Comparison of ENCODE assay signal across 8 mouse cellular contexts in the genomic region with DNA sequence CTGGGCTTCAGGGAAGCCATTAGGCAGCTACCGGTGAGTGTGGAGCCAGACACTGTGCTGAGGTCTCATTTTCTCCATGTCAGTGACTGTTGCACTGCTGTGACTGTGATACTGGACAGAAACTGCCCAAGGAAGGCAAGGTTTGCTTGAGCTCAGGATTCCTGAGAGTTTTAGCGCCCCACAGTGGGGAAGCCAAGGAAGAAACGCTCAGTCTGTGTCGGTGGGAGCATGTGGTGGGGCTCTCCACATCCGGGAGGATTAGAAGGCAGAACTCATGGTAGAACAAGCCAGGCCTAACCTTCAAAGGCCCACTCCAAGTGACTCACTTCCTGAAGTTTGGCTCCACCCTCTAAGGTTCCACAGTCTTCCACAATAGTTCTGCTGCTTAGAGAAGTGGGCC. TPM values are rescaled to one million over a fixed set of nuclear protein-coding genes. Genes with fewer than 3 reads are reported as not detected.
DNase-seq lines count a peak whose midpoint lies in the region; ATAC-seq and TF ChIP-seq lines count a peak whose summit lies in the region.

No protein-coding gene starts in this region.

- peak; percentile 67 for ATAC-seq in heart, postnatal 0 days (ENCODE audit: insufficient read depth, low read depth)
- peak; percentile 35; the same call in 1 of the 2 replicates for ATAC-seq in forebrain, embryonic 15.5 days (replicated peaks)
- ATAC-seq in monocyte, adult 5-6 weeks (replicated peaks; ENCODE audit: insufficient number of reproducible peaks, low FRiP score, low TSS enrichment, poor library complexity, severe bottlenecking) = peak; percentile 53; the same call in 1 of the 2 replicates

- 22% methylated on average over 5 of the region's 5 CpGs for WGBS in heart, postnatal 0 days
- 25% methylated on average over 5 of the region's 5 CpGs for WGBS in forebrain, embryonic 15.5 days

- peak; percentile 52 for TF ChIP-seq CTCF in heart, postnatal 0 days (IDR thresholded peaks at IDR 0.05; ENCODE audit: low read depth)
- peak; percentile 59; the same call in 1 of the 2 replicates for TF ChIP-seq CTCF in brain, embryonic 14.5 days (IDR thresholded peaks at IDR 0.05; ENCODE audit: borderline replicate concordance, extremely low read depth, insufficient read depth, insufficient read length)

- no peak overlapping the region for H3K27ac ChIP-seq in heart, postnatal 0 days (ENCODE audit: low read depth)
- no peak overlapping the region for H3K27ac ChIP-seq in forebrain, embryonic 15.5 days (replicated peaks)

- no peak for TF ChIP-seq EP300 in heart, postnatal 0 days (IDR thresholded peaks at IDR 0.05; ENCODE audit: low read depth)

- H3K36me3 ChIP-seq in heart, postnatal 0 days (replicated peaks; ENCODE audit: control insufficient read depth, insufficient read depth, low read length) = no peaks in the 10 kb centered on the region
- no peaks in the 10 kb centered on the region for H3K36me3 ChIP-seq in forebrain, embryonic 15.5 days

- H3K9ac ChIP-seq in heart, postnatal 0 days (replicated peaks; ENCODE audit: low read depth, low read length) = no peak overlapping the region
- no peak overlapping the region for H3K9ac ChIP-seq in forebrain, embryonic 15.5 days (replicated peaks)

- H3K9me3 ChIP-seq in heart, postnatal 0 days (replicated peaks; ENCODE audit: control insufficient read depth, low read length) = no peaks in the 10 kb centered on the region
- no peaks in the 10 kb centered on the region for H3K9me3 ChIP-seq in forebrain, embryonic 15.5 days

- no peak overlapping the region for H3K4me2 ChIP-seq in heart, postnatal 0 days (ENCODE audit: low read depth, low read length)
- H3K4me2 ChIP-seq in forebrain, embryonic 15.5 days (replicated peaks) = no peak overlapping the region

- TF ChIP-seq POLR2A in brain, embryonic 14.5 days (IDR thresholded peaks at IDR 0.05; ENCODE audit: borderline replicate concordance, extremely low read depth, insufficient read depth, insufficient read length, poor library complexity, severe bottlenecking) = no peak

- H3K4me1 ChIP-seq in heart, postnatal 0 days (ENCODE audit: control insufficient read depth, insufficient read depth) = no peaks in the 10 kb centered on the region
- H3K4me1 ChIP-seq in forebrain, embryonic 15.5 days = peaks cover 11% of the 10 kb centered on the region

- H3K27me3 ChIP-seq in heart, postnatal 0 days (ENCODE audit: control insufficient read depth, insufficient read depth, low read length) = no peaks in the 10 kb centered on the region
- H3K27me3 ChIP-seq in forebrain, embryonic 15.5 days = no peaks in the 10 kb centered on the region

- H3K4me3 ChIP-seq in heart, postnatal 0 days (ENCODE audit: low read depth, low read length) = no peak overlapping the region
- H3K4me3 ChIP-seq in forebrain, embryonic 15.5 days = no peak overlapping the region

- DNase-seq in heart, postnatal 0 days (ENCODE audit: low spot score) = peak; percentile 44
- DNase-seq in heart, adult 9 months (ENCODE audit: low spot score in 2 of 2) = no peak
- peak; percentile 40 to 42 for DNase-seq in B cell, adult 2 months
- peak; percentile 74 for DNase-seq in brain, embryonic 14.5 days (ENCODE audit: low read depth)
- peak; percentile 68 to 78 for DNase-seq in kidney, postnatal 25 days
- peak; percentile 18 for DNase-seq in yolk sac, embryonic 10.5 days (ENCODE audit: low spot score)

RNA-seq across cellular contexts. Expression of a gene that starts 55.6 kb away (rescaled TPM):
- 18.4 and 40.3 TPM in 2 replicates for total RNA-seq in heart, postnatal 0 days (2014; rRNA removed; ENCODE audit: low replicate concordance)
- 19.1 and 20.4 TPM in 2 replicates for polyA plus RNA-seq in heart, postnatal 0 days (2015; fragmentation: Nextera tagmentation; extraction: Ambion mirVana)
- polyA plus RNA-seq in brain, embryonic 14.5 days (2012; rRNA removed) = 53.9 and 61.9 TPM in 2 replicates
- 68.1 and 69.8 TPM in 2 replicates for polyA plus RNA-seq in forebrain, embryonic 15.5 days (2015; fragmentation: Nextera tagmentation; extraction: Ambion mirVana)
- total RNA-seq in monocyte, adult 5-6 weeks (2017) = 29.2 to 43.2 TPM (median 37.3 TPM) in 3 replicates

Comparison
In these comparisons a context has a peak if more than half of its experiments do, and no peak if none do; other contexts are left out.
1. DNase-seq: peak in heart, postnatal 0 days (single experiment), B cell, adult 2 months (2 of 2), brain, embryonic 14.5 days (single experiment), kidney, postnatal 25 days (2 of 2) and yolk sac, embryonic 10.5 days (single experiment); none in heart, adult 9 months (0 of 2).
2. Peak in every context shown above with its lines, with median percentiles within 50 percentile points of each other: ATAC-seq.